Mouse (Mus musculus) hindbrain, embryonic 14.5 days (tissue): ENCODE results near the gene Gcnt1. TPM values are rescaled to one million over a fixed set of nuclear protein-coding genes. Genes with fewer than 3 reads are reported as not detected.

Experiments
- ATAC-seq: fragments of 200-750 bp; cut with Nextera tagmentation; 2 replicates; pipeline ENCODE4 v1.8.0; 2017; ENCODE audit warnings: moderate number of reproducible peaks, mild to moderate bottlenecking, moderate TSS enrichment, moderate library complexity; ENCODE audit not compliant: low FRiP score
- DNase-seq: peaks from one replicate; pipeline ENCODE4 v3.0.0-alpha.2; 2015; ENCODE audit warnings: low spot score
- H3K27ac ChIP-seq: fragments of 300-500 bp; sonication (generic); 2 replicates; pipeline ENCODE4 v1.5.1; 2014; ENCODE audit warnings: mild to moderate bottlenecking, moderate library complexity
- H3K27me3 ChIP-seq: fragments of 300-500 bp; sonication (generic); 2 replicates; pipeline ENCODE4 v1.6.1; 2014; ENCODE audit warnings: mild to moderate bottlenecking, low read length, mixed read lengths; ENCODE audit not compliant: control insufficient read depth, insufficient read depth
- H3K36me3 ChIP-seq: fragments of 300-500 bp; sonication (generic); replicated peaks from 2 replicates; pipeline ENCODE4 v1.6.1; 2014; ENCODE audit not compliant: control insufficient read depth, insufficient read depth
- H3K4me1 ChIP-seq: fragments of 300-500 bp; sonication (generic); replicated peaks from 2 replicates; pipeline ENCODE4 v1.6.1; 2014; ENCODE audit warnings: antibody characterized with exemption, low read length, mixed read lengths; ENCODE audit not compliant: control insufficient read depth, insufficient read depth
- H3K4me2 ChIP-seq: fragments of 300-500 bp; sonication (generic); replicated peaks from 2 replicates; pipeline ENCODE4 v1.6.1; 2014; ENCODE audit warnings: mild to moderate bottlenecking, moderate library complexity
- H3K4me3 ChIP-seq: fragments of 300-500 bp; sonication (generic); replicated peaks from 2 replicates; pipeline ENCODE4 v1.5.1; 2014; ENCODE audit warnings: mild to moderate bottlenecking, low read length
- H3K9ac ChIP-seq: fragments of 300-500 bp; sonication (generic); 2 replicates; pipeline ENCODE4 v1.6.1; 2014
- H3K9me3 ChIP-seq: fragments of 300-500 bp; sonication (generic); 2 replicates; pipeline ENCODE4 v1.6.1; 2016; ENCODE audit warnings: low read length; ENCODE audit not compliant: control insufficient read depth
- WGBS: fragments of 180-500 bp; shearing (Covaris S2); extraction: QIAGEN DNeasy Blood & Tissue Kit; methylation state at CpG from one replicate; pipeline ENCODE4 v1.1.7; 2014; 5-methylcytosine and 5-hydroxymethylcytosine counted together
- polyA plus RNA-seq: library from polyadenylated mRNA; unstranded; fragments of >200 nt; fragmentation: Nextera tagmentation; extraction: Ambion mirVana; gene quantifications from 2 replicates; pipeline ENCODE4 v1.2.1, GENCODE M21; 2014

Gene Gcnt1
- polyA plus RNA-seq, 1 experiment from 2014 or later: 0.83 TPM

DNA sequence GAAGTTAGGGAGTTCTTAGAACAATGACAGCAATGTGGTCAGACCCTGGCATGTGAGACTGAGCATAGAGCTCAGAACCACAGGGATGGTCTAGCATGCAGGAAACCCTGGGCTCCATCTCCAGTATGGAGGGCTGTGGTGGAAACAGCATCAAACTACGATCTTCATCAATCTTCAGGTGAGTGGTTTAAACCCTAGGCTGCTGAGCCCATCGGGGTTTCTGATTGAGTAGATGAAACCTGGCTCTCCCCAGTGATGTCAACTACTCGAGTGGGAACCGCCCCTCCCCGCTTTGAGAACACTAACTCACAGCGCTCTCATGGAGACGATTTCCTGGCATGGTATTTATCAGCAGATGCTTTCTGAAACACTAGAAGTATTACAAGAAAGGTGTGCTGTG lies 7.9 kb upstream of the Gcnt1 start:
- H3K9me3 ChIP-seq: no peaks in the 10 kb centered on the region

DNA sequence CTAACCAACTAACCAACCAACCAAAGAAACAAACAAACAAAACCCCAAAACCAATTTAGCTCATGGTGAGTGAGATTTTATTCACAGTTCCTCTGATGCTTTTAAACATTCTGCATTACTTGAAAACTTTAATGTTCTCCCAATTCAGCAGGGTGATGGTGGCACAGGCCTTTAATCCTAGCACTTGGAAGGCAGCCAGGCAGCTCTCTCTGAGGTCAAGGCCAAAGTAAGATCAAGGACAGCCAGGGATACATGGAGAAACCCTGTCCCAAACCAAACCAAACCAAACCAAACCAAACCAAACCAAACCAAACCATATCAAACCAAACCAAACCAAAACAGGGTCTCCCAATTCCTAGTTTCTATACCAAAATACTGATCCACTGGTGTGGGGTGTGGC lies 6.2 kb upstream of the Gcnt1 start:
- Histone ChIP-seq H3K4me1 (no peaks in the 10 kb centered on the region), H3K27ac (no peak overlapping the region), H3K9ac (no peak overlapping the region), H3K27me3 (no peaks in the 10 kb centered on the region), H3K4me3 (no peak overlapping the region), H3K9me3 (no peaks in the 10 kb centered on the region), H3K36me3 (no peaks in the 10 kb centered on the region), H3K4me2 (no peak overlapping the region)
- no peak for DNase-seq
- no peak for ATAC-seq

More for the DNA sequence above, 7.9 kb upstream of the Gcnt1 start:
- no peak overlapping the region for H3K9ac ChIP-seq
- no peak for ATAC-seq
- 83% methylated on average over 7 of the region's 7 CpGs for WGBS
- no peak overlapping the region for H3K4me3 ChIP-seq
- H3K36me3 ChIP-seq: no peaks in the 10 kb centered on the region
- H3K4me1 ChIP-seq: no peaks in the 10 kb centered on the region
- no peaks in the 10 kb centered on the region for H3K27me3 ChIP-seq
- no peak for DNase-seq
- no peak overlapping the region for H3K4me2 ChIP-seq
- no peak overlapping the region for H3K27ac ChIP-seq

DNA sequence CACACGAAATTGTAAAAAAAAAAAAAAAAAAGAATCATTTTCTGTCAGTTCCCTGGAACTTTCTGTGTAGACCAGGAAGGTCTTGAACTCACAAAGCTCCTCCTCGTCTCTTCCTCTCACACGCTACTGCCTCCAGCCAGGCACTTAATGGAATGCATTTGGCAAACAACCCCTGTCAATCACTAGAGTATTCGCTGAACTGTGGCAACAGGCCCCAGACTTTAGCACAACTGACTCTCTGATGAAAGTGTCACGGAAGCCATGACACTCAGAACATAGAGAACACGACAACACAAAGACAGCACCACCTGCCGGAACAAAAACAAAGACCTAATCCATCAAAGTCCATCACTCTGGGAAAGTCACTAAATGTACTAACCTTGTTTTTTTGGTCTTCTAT lies 3.1 kb downstream of the Gcnt1 start:
- Histone ChIP-seq H3K9ac (no peak overlapping the region), H3K4me1 (no peaks in the 10 kb centered on the region), H3K4me3 (no peak overlapping the region), H3K9me3 (no peaks in the 10 kb centered on the region), H3K36me3 (no peaks in the 10 kb centered on the region), H3K4me2 (no peak overlapping the region), H3K27me3 (no peaks in the 10 kb centered on the region), H3K27ac (no peak overlapping the region)
- WGBS: 40% methylated on average over 7 of the region's 7 CpGs
- no peak for DNase-seq
- ATAC-seq: no peak

DNA sequence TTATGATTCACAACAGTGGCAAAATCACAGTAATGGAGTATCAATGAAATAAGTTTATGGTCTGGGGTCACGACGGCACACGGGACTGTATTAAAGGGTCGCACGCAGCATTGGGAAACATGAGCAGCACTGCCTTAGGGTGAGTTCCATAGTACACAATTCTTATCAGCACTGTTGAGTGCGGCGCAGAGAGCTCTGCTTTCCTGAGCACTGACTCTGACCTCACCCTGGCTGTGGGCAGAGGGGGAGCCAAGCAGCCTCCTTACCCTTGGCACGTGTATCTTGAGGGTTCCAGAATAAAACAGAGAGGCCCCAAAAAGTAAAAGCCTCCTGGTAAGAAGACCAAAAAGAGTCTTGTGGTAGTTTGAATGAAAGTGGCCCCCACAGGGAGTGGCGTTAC lies 4.1 kb downstream of the Gcnt1 start:
- DNase-seq (no peak), ATAC-seq (no peak)
- Histone ChIP-seq H3K4me1 (no peaks in the 10 kb centered on the region), H3K9me3 (no peaks in the 10 kb centered on the region), H3K4me2 (no peak overlapping the region), H3K27ac (no peak overlapping the region), H3K36me3 (no peaks in the 10 kb centered on the region), H3K27me3 (no peaks in the 10 kb centered on the region), H3K4me3 (no peak overlapping the region), H3K9ac (no peak overlapping the region)
- 96% methylated on average over 9 of the region's 9 CpGs for WGBS

DNA sequence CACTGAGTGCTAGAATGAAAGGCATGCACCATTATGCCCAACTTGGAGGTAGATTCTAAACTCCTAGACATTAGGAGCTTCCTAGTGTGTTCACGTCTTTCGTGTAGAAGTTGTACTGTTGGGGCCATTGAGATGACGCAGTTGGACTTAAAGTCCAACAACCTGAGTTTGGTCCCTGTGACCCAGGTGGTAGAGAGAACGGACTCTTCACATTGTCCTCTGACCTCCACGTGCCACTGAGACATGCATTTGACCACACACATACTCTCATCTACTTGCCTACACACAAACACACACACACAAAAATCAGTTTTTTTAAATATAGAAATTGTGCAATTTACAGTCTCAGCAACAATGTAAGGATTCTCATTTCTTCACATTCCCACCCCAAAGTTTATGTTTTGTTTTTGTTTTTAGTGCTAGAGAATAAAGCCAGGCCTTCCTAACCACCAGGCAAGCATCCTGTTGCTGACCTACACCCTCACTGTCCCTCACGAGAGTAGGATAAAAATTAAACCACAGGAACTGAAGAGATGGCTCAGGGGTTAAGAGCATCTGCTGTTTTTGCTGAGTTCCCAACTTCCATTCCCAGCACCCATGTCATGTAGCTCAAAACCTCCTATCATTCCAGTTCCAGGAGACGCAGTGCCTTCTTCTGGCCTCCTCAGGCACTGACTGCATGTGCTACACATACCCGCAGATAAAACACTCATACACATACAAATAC lies 6.1 kb downstream of the Gcnt1 start:
- H3K27me3 ChIP-seq: no peaks in the 10 kb centered on the region
- 94% methylated on average over 8 of the region's 8 CpGs for WGBS
- H3K9ac ChIP-seq: no peak overlapping the region
- H3K4me3 ChIP-seq: no peak overlapping the region
- H3K36me3 ChIP-seq: no peaks in the 10 kb centered on the region
- no peak for ATAC-seq
- H3K4me1 ChIP-seq: no peaks in the 10 kb centered on the region
- DNase-seq: no peak
- no peaks in the 10 kb centered on the region for H3K9me3 ChIP-seq
- H3K4me2 ChIP-seq: no peak overlapping the region
- no peak overlapping the region for H3K27ac ChIP-seq

DNA sequence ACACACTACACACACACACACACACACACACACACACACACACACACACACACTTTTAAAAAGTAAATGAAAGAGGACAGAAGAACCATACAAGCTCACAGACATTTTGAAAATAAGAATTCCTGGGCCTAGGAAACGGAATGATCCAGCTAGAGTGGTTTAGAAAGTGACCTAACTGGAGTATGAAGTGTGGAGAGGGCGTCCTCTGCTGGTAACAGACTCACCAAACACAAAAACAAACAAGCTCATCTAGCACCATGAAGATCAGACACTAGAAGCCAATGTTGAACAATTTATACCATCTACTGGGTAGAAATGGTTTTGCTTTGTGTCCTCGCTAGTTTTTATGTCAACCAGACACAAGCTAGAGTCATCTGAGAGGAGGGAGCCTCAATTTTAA lies 7.9 kb downstream of the Gcnt1 start:
- H3K4me3 ChIP-seq: no peak overlapping the region
- no peak for ATAC-seq
- H3K27me3 ChIP-seq: no peaks in the 10 kb centered on the region
- no peak overlapping the region for H3K4me2 ChIP-seq
- no peak overlapping the region for H3K27ac ChIP-seq
- no peak overlapping the region for H3K9ac ChIP-seq
- DNase-seq: no peak
- no peaks in the 10 kb centered on the region for H3K36me3 ChIP-seq
- H3K4me1 ChIP-seq: no peaks in the 10 kb centered on the region
- 39% methylated on average over 3 of the region's 3 CpGs for WGBS
- no peaks in the 10 kb centered on the region for H3K9me3 ChIP-seq

DNA sequence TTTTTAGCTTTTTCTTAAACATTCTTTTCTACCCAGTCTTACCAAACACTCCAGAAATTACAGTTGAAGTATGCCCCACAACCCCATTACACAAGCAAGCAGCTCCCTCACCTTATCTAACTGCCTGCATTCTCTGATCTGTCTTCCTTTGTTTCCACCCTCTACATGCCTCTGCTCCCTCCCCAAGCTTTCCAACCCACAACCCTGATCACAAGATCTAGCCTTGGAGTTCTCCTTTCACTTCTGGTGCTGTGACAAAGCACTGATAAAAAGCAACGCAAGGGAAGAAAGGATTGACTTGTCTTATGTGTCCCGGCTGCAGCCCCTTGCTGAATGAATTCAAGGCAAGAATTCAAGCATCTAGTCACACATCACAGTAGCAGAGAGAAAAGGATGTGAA lies 11.5 kb downstream of the Gcnt1 start:
- no peak overlapping the region for H3K9ac ChIP-seq
- no peaks in the 10 kb centered on the region for H3K4me1 ChIP-seq
- H3K4me2 ChIP-seq: no peak overlapping the region
- no peak overlapping the region for H3K4me3 ChIP-seq
- 78% methylated on average over 2 of the region's 2 CpGs for WGBS
- H3K27ac ChIP-seq: no peak overlapping the region
- no peaks in the 10 kb centered on the region for H3K36me3 ChIP-seq
- no peaks in the 10 kb centered on the region for H3K9me3 ChIP-seq
- H3K27me3 ChIP-seq: peaks cover 17% of the 10 kb centered on the region
- ATAC-seq (no peak), DNase-seq (no peak)

DNA sequence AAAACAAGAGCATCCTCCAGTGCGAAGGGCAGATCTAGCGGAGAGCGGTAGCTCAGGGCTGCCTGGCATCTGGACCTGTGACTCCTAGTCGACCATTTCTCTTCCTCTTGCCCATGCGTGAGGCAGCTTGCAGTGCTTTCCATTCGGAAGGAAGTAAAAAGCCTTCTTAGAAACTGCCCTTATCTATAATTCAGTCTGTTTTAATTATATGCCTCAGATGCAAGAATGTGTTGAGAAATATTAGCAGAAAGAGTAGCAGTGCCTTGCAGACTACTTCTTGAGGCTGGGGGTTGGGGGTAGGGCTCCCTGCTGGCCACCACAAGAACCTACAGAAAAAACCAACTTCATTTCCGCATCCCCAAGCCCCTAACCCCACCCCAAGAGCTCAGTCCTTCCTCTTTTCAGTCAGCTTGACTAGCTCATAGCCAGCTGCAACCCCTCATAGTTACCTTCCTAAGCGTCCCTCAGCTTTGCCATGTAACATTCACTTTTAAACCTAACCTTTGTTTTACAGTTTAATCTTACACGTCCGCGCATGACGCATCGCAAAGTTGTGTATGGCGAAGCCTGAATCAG lies 13.2 kb downstream of the Gcnt1 start:
- Histone ChIP-seq H3K9me3 (no peaks in the 10 kb centered on the region), H3K4me3 (no peak overlapping the region), H3K4me2 (no peak overlapping the region), H3K27ac (no peak overlapping the region), H3K4me1 (no peaks in the 10 kb centered on the region), H3K27me3 (peaks cover 35% of the 10 kb centered on the region), H3K9ac (no peak overlapping the region), H3K36me3 (no peaks in the 10 kb centered on the region)
- WGBS: 80% methylated on average over 14 of the region's 14 CpGs
- no peak for DNase-seq
- no peak for ATAC-seq

DNA sequence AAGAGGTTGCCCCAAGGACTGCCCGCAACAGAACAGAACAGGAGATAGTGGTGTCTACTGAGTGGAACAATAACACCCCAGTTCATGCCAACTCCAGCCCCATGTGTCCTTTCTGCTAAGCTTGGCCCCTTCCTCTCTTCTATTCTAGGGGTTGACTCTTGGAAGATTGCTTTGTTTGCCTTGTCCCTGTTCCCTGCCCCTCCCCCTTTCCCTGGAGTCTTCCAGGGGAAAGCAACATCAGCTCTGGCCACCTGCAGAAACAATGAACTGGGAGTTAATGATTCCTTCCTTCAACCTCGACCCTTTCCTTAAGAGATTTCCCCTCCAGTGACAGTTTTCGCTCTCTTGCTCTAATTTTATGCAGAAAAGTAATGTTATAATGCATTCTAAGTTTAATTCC lies 15.3 kb downstream of the Gcnt1 start:
- Histone ChIP-seq H3K27ac (no peak overlapping the region), H3K4me2 (no peak overlapping the region), H3K9ac (no peak overlapping the region), H3K4me3 (no peak overlapping the region), H3K9me3 (no peaks in the 10 kb centered on the region), H3K36me3 (no peaks in the 10 kb centered on the region), H3K27me3 (peaks cover 37% of the 10 kb centered on the region), H3K4me1 (no peaks in the 10 kb centered on the region)
- ATAC-seq: no peak
- WGBS: 41% methylated on average over 3 of the region's 3 CpGs
- DNase-seq: no peak

DNA sequence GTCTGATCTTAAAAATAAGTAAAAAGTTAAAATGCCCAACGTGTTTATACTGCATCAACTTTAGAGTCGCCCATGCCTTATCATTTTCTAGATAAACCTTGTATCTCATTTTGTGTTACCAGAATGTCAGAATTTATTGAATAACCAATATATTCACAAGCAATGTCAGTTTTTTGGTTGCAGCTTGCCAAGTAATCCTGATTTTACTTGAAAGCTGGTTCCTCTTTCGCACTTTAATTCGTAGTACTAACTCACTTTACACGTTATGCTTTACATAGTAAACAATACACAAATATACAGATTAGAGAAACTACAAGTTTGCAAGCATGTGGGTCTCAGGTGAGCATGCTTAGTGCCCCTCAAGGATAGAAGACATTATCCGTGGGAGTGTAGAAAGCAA lies 15.7 kb downstream of the Gcnt1 start:
- Histone ChIP-seq H3K4me1 (no peaks in the 10 kb centered on the region), H3K4me3 (no peak overlapping the region), H3K27me3 (peaks cover 37% of the 10 kb centered on the region), H3K9ac (no peak overlapping the region), H3K9me3 (no peaks in the 10 kb centered on the region), H3K27ac (no peak overlapping the region), H3K36me3 (no peaks in the 10 kb centered on the region), H3K4me2 (no peak overlapping the region)
- DNase-seq (no peak), ATAC-seq (no peak)
- WGBS: 78% methylated on average over 6 of the region's 6 CpGs
